Mouse (Mus musculus) mesoderm, embryonic 11.5 days (tissue): Measurements from ENCODE around the gene Bank1.

ENCODE experiments used
- DNase-seq: peaks from one replicate; pipeline ENCODE4 v3.0.0-alpha.2; 2012; ENCODE audit warnings: low read depth, low spot score

The Bank1 gene

GRCm38 (mm10) chr3:136106452-136106851, 219.4 kb downstream of the Bank1 start:
- DNase-seq, result no peak

DNA sequence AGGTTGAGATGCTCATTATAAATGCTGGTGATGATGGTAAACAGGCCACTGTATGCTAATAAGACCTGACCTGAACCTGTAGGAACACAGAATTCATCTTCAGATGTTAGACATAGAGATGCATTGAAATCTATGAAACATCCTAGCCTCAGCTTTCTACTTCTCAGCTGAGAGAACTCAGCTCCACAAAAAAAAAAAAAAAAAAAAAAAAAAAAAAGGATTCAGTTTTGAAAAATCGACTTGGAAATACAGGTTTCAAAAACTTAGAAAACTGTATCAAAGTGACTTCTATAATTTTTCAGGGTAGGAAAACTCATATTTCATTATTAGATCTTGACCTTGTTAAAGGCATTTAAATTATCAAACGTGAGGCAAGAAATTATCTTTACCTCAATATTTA, 222.5 kb downstream of the Bank1 start:
- DNase-seq, result no peak

- DNase-seq, result no peak
Measured at GRCm38 (mm10) chr3:136100973-136101500, 224.8 kb downstream of the Bank1 start.

- DNase-seq, result no peak
Measured at GRCm38 (mm10) chr3:136100292-136100691, 225.6 kb downstream of the Bank1 start.

GRCm38 (mm10) chr3:136086948-136087660, 238.8 kb downstream of the Bank1 start:
- no peak for DNase-seq

- no peak for DNase-seq
Measured at GRCm38 (mm10) chr3:136086431-136086830, 239.4 kb downstream of the Bank1 start.

DNA sequence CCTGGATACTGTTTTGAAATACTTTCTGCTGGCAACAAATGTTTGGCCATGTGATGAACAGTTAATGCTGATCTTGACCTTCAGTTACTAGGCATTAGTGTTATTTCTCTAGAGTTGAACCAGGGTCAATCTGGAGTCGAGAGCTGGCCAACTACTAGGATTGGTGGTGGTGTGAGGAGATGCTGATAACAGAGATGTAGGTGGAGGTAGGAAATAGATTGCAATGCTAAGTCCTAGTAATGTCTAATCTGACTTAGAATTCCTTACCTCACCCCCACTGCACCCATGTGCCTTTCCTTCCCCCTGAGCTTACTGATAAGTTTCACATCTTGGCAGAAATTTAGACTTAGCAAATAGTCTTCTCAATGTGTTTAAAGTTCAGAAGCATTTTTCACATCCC, 240.8 kb downstream of the Bank1 start:
- no peak for DNase-seq

- no peak for DNase-seq
Measured at GRCm38 (mm10) chr3:136084066-136084465, 241.8 kb downstream of the Bank1 start.

GRCm38 (mm10) chr3:136081264-136081663, 244.6 kb downstream of the Bank1 start:
- no peak for DNase-seq

DNA sequence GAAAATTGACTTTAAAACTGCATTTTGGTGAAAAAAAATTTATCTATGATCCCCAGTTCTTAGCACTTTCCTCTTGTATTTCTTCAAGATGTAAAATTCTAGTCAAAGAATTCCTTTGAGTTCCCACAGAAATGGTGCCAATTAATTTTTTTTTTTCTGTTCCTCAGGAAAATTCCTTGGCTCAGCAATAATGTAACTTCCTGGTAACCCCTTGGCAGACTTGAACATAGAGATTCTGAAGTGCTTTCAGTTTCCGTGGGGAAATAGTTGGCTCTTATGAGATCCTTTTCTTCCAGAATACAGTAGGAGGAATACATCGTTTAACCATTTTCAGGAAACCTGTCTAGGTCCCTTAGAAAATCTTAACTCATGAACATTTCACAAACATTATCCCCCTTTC, 247.3 kb downstream of the Bank1 start:
- DNase-seq, result no peak

GRCm38 (mm10) chr3:136070394-136070793, 255.5 kb downstream of the Bank1 start:
- no peak for DNase-seq

DNA sequence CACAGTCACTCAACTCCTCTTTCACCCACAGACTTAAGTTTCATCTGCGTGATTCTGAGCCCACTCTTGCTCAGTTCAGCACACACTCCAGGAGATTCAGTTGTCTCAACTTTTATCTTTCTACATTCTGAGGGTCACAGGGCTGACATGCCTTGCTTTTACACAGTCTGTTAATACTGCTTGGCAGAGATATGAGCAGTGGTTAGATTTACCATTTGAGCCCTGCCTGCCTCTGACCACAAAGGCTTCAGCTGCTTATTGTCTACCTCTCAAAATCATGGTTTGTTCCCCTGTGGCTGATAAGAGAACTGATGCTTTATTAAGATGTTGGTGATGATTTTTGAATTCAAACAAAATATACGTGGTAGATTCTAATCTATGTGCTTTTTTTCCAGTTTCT, 264.0 kb downstream of the Bank1 start:
- no peak for DNase-seq

- DNase-seq, result no peak
Measured at GRCm38 (mm10) chr3:136050635-136051034, 275.2 kb downstream of the Bank1 start.

GRCm38 (mm10) chr3:136050215-136050614, 275.7 kb downstream of the Bank1 start:
- DNase-seq, result no peak

- DNase-seq, result no peak
Measured at GRCm38 (mm10) chr3:136048026-136048425, 277.8 kb downstream of the Bank1 start.

DNA sequence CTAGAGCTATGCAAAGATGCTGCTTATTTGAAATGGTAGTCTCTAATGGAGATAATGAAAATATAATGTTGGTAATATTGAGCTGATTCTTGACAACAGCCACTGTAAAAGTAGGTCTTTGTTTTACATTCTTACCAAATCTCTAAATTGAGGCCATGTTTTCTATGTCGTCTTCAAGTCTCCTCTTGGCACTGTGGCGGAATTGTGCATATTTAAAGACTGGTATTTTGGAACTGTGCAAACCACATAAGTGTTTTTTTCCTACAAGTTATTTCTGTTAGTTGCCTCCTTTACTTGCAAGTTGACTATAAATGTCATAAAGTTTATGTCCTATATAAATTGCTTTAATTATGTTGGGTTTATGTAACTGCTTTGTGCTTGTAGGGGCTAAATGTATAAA, 280.5 kb downstream of the Bank1 start:
- DNase-seq, result no peak

DNA sequence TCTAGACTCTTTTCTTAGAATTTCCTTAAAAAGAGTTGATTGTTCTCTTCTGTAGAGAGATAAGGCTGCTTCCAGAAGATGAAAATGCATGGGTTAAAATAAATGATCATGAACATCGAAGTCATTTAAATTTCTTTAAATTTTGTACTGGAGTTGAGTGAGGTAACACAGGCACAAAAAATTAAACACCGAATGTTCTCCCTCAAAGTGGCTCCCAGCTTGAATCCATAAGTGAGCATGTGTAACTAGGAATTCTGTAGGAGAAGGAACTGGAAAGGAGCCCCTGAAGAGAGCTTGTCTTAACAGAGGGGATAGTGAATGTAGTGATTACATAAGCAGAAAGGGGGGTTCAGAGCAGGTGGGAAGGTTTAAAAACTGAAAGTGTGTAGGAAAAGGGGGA, 285.8 kb downstream of the Bank1 start:
- no peak for DNase-seq

GRCm38 (mm10) chr3:136039446-136039845, 286.4 kb downstream of the Bank1 start:
- no peak for DNase-seq

GRCm38 (mm10) chr3:136037254-136037653, 288.6 kb downstream of the Bank1 start:
- DNase-seq, result no peak

GRCm38 (mm10) chr3:136035784-136036183, 290.1 kb downstream of the Bank1 start:
- peak; percentile 23 for DNase-seq

DNA sequence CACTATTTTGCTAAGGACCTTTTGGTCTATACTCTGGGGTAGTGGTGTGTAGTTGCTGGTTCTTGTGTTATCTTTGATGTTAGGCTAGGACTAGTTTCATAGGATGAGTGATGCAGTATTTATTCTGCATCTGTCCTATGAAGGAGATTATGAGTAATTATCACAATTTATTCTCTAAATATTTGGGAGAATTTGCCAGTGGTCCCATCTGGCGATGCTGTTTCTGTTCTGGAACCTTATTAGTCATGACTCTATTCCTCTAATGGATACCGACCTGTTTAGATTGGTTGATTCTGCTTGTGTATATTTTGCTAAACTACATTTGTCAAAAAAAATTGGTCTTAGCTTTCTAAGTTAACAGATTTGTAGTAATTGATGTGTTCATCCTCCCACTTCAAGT, 301.0 kb downstream of the Bank1 start:
- no peak for DNase-seq

GRCm38 (mm10) chr3:136017517-136017916, 308.3 kb downstream of the Bank1 start:
- no peak for DNase-seq

DNA sequence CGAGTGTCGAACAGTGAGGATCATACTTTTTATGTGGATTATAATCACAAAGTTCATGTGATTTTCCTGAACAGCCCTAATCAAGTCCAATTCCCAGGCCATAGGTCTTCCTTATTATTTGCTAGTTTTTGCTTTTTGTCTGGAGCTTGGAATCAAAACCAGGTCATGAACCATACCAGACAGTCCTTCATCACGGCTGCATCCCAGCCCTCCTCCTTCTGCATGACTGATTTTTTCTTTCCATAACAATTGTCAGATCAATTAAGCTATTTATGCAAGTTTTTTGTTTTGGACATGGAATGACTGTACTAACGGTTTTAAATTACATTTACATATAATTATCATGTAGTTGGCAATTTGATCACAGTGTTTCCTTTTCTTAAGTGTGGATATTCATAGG, 315.2 kb downstream of the Bank1 start:
- DNase-seq, result no peak

DNA sequence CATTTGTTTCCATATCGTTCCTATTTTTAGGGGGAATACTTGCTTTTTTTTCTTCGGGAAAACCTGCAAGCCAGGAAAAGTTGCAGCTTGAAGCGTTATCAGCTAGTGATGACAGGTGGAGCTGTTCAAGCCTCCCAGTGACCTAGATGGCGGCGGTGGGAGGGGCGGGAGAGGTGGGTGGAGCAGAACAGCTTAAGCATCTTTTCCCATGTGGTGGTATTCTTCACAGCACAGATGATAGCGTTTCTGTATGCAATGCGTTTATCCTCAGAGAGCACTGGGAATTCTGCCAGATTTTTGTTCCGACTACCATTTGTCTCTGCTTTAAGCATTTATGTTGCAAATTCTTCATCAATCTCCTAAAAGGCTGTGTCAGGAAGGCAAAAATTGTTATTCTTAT, 318.0 kb downstream of the Bank1 start:
- DNase-seq, result peak; percentile 37
